Mouse (Mus musculus) CH12.LX (cell line): ENCODE data around the gene Nampt. TPM values are rescaled to one million over a fixed set of nuclear protein-coding genes. Genes with fewer than 3 reads are reported as not detected.
A peak's percentile ranks its signal among the peaks of the same experiment; 100 is the strongest.

Source experiments
- DNase-seq: peaks from one replicate; pipeline ENCODE4 v3.0.0-alpha.2; 2013; ENCODE audit errors: extremely low read depth
- H3K27ac ChIP-seq: 2 replicates; pipeline ENCODE4 v1.5.1; 2012; ENCODE audit warnings: low read depth, mild to moderate bottlenecking, control low read depth, moderate library complexity; ENCODE audit not compliant: insufficient read depth
- H3K27me3 ChIP-seq: replicated peaks from 2 replicates; pipeline ENCODE3; 2012; ENCODE audit warnings: inconsistent platforms
- H3K36me3 ChIP-seq, 2 experiments: replicated peaks in 1 of 2; 2 replicates each; pipeline versions ENCODE3 to v1.6.1; 2012; ENCODE audit warnings: inconsistent platforms in 1 of 2, low read length in 1 of 2, mild to moderate bottlenecking in 1 of 2, mixed read lengths in 1 of 2, moderate library complexity in 1 of 2; ENCODE audit not compliant: control insufficient read depth in 1 of 2, insufficient read depth in 1 of 2
- H3K4me1 ChIP-seq, 2 experiments: 2 replicates each; pipeline ENCODE4 v1.6.1; 2012; ENCODE audit warnings: inconsistent platforms in 1 of 2, moderate library complexity in 1 of 2; ENCODE audit not compliant: insufficient read depth in 2 of 2, control insufficient read depth in 1 of 2
- H3K4me2 ChIP-seq: 2 replicates; pipeline ENCODE4 v1.6.1; 2012; ENCODE audit warnings: low read depth, mild to moderate bottlenecking, control low read depth; ENCODE audit not compliant: poor library complexity, insufficient read depth, severe bottlenecking
- H3K4me3 ChIP-seq, 3 experiments: fragments of 150-350 bp in 1 of 3; sonication (generic) in 1 of 3; replicated peaks in 1 of 3; 2 replicates each; pipeline versions ENCODE3 to v1.5.1; 2011 to 2012; ENCODE audit warnings: low read depth in 2 of 3, low read length in 2 of 3, mild to moderate bottlenecking in 2 of 3, moderate library complexity in 2 of 3, control low read depth in 1 of 3, improper control_type of control experiment in 1 of 3, inconsistent platforms in 1 of 3, mixed read lengths in 1 of 3; ENCODE audit not compliant: poor library complexity in 1 of 3
- H3K79me2 ChIP-seq: replicated peaks from 2 replicates; pipeline ENCODE4 v1.6.1; 2012; ENCODE audit warnings: mild to moderate bottlenecking, moderate library complexity; ENCODE audit not compliant: control insufficient read depth, poor library complexity, insufficient read depth, severe bottlenecking; ENCODE audit errors: extremely low read depth
- H3K9ac ChIP-seq: 2 replicates; pipeline ENCODE4 v1.6.1; 2012; ENCODE audit warnings: low read depth, mild to moderate bottlenecking, control low read depth, moderate library complexity; ENCODE audit not compliant: insufficient read depth
- H3K9me3 ChIP-seq: replicated peaks from 2 replicates; pipeline ENCODE3; 2012; ENCODE audit warnings: low read length, inconsistent platforms, mixed read lengths
- CHD1 ChIP-seq: IDR thresholded peaks from 2 replicates; pipeline ENCODE4 v1.6.1; 2012; ENCODE audit warnings: low read depth, low read length, improper control_type of control experiment, inconsistent platforms
- CHD2 ChIP-seq: IDR thresholded peaks from 2 replicates; pipeline ENCODE4 v1.6.1; 2011; ENCODE audit warnings: low read length, improper control_type of control experiment
- CTCF ChIP-seq, 2 experiments: IDR thresholded peaks in 1 of 2; conservative IDR thresholded peaks in 1 of 2; 2 replicates each; pipeline ENCODE4 v1.5.1; 2011 to 2012; ENCODE audit warnings: low read depth in 2 of 2, low read length in 2 of 2, improper control_type of control experiment in 1 of 2, inconsistent platforms in 1 of 2, mild to moderate bottlenecking in 1 of 2, moderate library complexity in 1 of 2
- E2F4 ChIP-seq: IDR thresholded peaks from 2 replicates; pipeline ENCODE4 v1.6.1; 2011; ENCODE audit warnings: low read depth, low read length, improper control_type of control experiment; ENCODE audit not compliant: insufficient replicate concordance
- EP300 ChIP-seq: IDR thresholded peaks from 2 replicates; pipeline ENCODE4 v1.6.1; 2011; ENCODE audit warnings: low read length, improper control_type of control experiment
- GABPA ChIP-seq: IDR thresholded peaks from 2 replicates; pipeline ENCODE4 v1.6.1; 2012; ENCODE audit warnings: low read depth, low read length, improper control_type of control experiment, inconsistent platforms; ENCODE audit not compliant: insufficient replicate concordance
- HCFC1 ChIP-seq: IDR thresholded peaks from 2 replicates; pipeline ENCODE4 v1.6.1; 2012; ENCODE audit warnings: low read depth, mild to moderate bottlenecking, inconsistent platforms, low read length, improper control_type of control experiment
- IRF4 ChIP-seq: IDR thresholded peaks from 2 replicates; pipeline ENCODE4 v1.6.1; 2014; ENCODE audit warnings: low read depth, mild to moderate bottlenecking, inconsistent platforms, low read length, improper control_type of control experiment
- JUN ChIP-seq: IDR thresholded peaks from 2 replicates; pipeline ENCODE4 v1.6.1; 2011; ENCODE audit warnings: low read depth, mild to moderate bottlenecking, low read length, improper control_type of control experiment, moderate library complexity; ENCODE audit not compliant: insufficient read depth
- JUND ChIP-seq: conservative IDR thresholded peaks from 2 replicates; pipeline ENCODE4 v1.6.1; 2011; ENCODE audit warnings: low read depth, low read length, improper control_type of control experiment
- KAT2A ChIP-seq: IDR thresholded peaks from 2 replicates; pipeline ENCODE4 v1.6.1; 2012; ENCODE audit warnings: low read length, improper control_type of control experiment, inconsistent platforms; ENCODE audit not compliant: insufficient replicate concordance
- MAFK ChIP-seq: IDR thresholded peaks from 2 replicates; pipeline ENCODE4 v1.6.1; 2011; ENCODE audit warnings: low read length, improper control_type of control experiment; ENCODE audit not compliant: insufficient replicate concordance
- MEF2A ChIP-seq: IDR thresholded peaks from 2 replicates; pipeline ENCODE4 v1.6.1; 2014; ENCODE audit warnings: low read depth, mild to moderate bottlenecking, inconsistent platforms, low read length, improper control_type of control experiment, borderline replicate concordance
- MXI1 ChIP-seq: IDR thresholded peaks from 2 replicates; pipeline ENCODE4 v1.6.1; 2011; ENCODE audit warnings: mild to moderate bottlenecking, low read depth, low read length, improper control_type of control experiment
- MYC ChIP-seq: IDR thresholded peaks from 2 replicates; pipeline ENCODE4 v1.6.1; 2011; ENCODE audit warnings: low read depth, mild to moderate bottlenecking, improper control_type of control experiment, low read length
- NELFE ChIP-seq: IDR thresholded peaks from 2 replicates; pipeline ENCODE4 v1.6.1; 2011; ENCODE audit warnings: low read depth, low read length, improper control_type of control experiment
- NRF1 ChIP-seq: IDR thresholded peaks from 2 replicates; pipeline ENCODE4 v1.6.1; 2014; ENCODE audit warnings: low read depth, mild to moderate bottlenecking, inconsistent platforms, low read length, improper control_type of control experiment, moderate library complexity
- POLR2A ChIP-seq: IDR thresholded peaks from 2 replicates; pipeline ENCODE4 v1.6.1; 2011; ENCODE audit warnings: low read depth, mild to moderate bottlenecking, improper control_type of control experiment, low read length
- POLR2AphosphoS2 ChIP-seq: IDR thresholded peaks from 2 replicates; pipeline ENCODE4 v1.6.1; 2011; ENCODE audit warnings: low read depth, low read length, improper control_type of control experiment
- RAD21 ChIP-seq: IDR thresholded peaks from 2 replicates; pipeline ENCODE4 v1.6.1; 2011; ENCODE audit warnings: low read depth, mild to moderate bottlenecking, low read length, improper control_type of control experiment, moderate library complexity
- RCOR1 ChIP-seq: conservative IDR thresholded peaks from 2 replicates; pipeline ENCODE4 v1.6.1; 2012; ENCODE audit warnings: low read depth, mild to moderate bottlenecking, inconsistent platforms, low read length, improper control_type of control experiment
- SIN3A ChIP-seq: IDR thresholded peaks from 2 replicates; pipeline ENCODE4 v1.6.1; 2012; ENCODE audit warnings: low read length, improper control_type of control experiment, inconsistent platforms
- SMC3 ChIP-seq: IDR thresholded peaks from 2 replicates; pipeline ENCODE4 v1.6.1; 2011; ENCODE audit warnings: low read depth, low read length, improper control_type of control experiment
- TBP ChIP-seq: conservative IDR thresholded peaks from 2 replicates; pipeline ENCODE4 v1.6.1; 2011; ENCODE audit warnings: low read depth, low read length, improper control_type of control experiment
- TCF12 ChIP-seq: IDR thresholded peaks from 2 replicates; pipeline ENCODE4 v1.6.1; 2014; ENCODE audit warnings: low read depth, mild to moderate bottlenecking, inconsistent platforms, low read length, improper control_type of control experiment
- UBTF ChIP-seq: IDR thresholded peaks from 2 replicates; pipeline ENCODE4 v1.6.1; 2012; ENCODE audit warnings: low read depth, mild to moderate bottlenecking, inconsistent platforms, low read length, improper control_type of control experiment, moderate library complexity
- USF1 ChIP-seq: IDR thresholded peaks from 2 replicates; pipeline ENCODE4 v1.6.1; 2014; ENCODE audit warnings: low read depth, mild to moderate bottlenecking, inconsistent platforms, low read length, improper control_type of control experiment
- USF2 ChIP-seq: conservative IDR thresholded peaks from 2 replicates; pipeline ENCODE4 v1.6.1; 2011; ENCODE audit warnings: low read depth, low read length, improper control_type of control experiment
- ZC3H11A ChIP-seq: IDR thresholded peaks from 2 replicates; pipeline ENCODE4 v1.6.1; 2012; ENCODE audit warnings: low read depth, mild to moderate bottlenecking, inconsistent platforms, low read length, improper control_type of control experiment
- ZKSCAN1 ChIP-seq: IDR thresholded peaks from 2 replicates; pipeline ENCODE4 v1.6.1; 2012; ENCODE audit warnings: low read depth, inconsistent platforms, low read length, improper control_type of control experiment, borderline replicate concordance
- ZMIZ1 ChIP-seq: IDR thresholded peaks from 2 replicates; pipeline ENCODE4 v1.6.1; 2012; ENCODE audit warnings: low read depth, mild to moderate bottlenecking, inconsistent platforms, low read length, improper control_type of control experiment
- ZNF384 ChIP-seq: IDR thresholded peaks from 2 replicates; pipeline ENCODE4 v1.6.1; 2012; ENCODE audit warnings: low read depth, low read length, improper control_type of control experiment, inconsistent platforms
- dilution Hi-C: fragments of 300-500 bp; cut with MboI; formaldehyde crosslinking; loops from 2 replicates; pipeline ENCODE4 v1.14.3; 2020; ENCODE audit warnings: low sequenced_read_pairs; ENCODE audit not compliant: extremely low pct_unique_long_range_greater_than_20kb, extremely low pct_ligation_motif_present
- in situ Hi-C: fragments of 300-500 bp; cut with MboI; formaldehyde crosslinking; loops from 3 replicates; pipeline ENCODE4 v1.14.3; 2019; ENCODE audit warnings: low sequenced_read_pairs, low pct_ligation_motif_present, low pct_unique_long_range_greater_than_20kb, mixed read lengths
- polyA plus RNA-seq: library from polyadenylated mRNA; unstranded; fragments of >175 nt; gene quantifications from 2 replicates; pipeline ENCODE4 v1.2.1, GENCODE M21; 2012; ENCODE audit warnings: low read depth; ENCODE audit not compliant: insufficient read length
- total RNA-seq, 2 experiments: library from RNA; depleted of rRNA; stranded (reverse); fragments of 300-350 nt in 1 of 2; fragments of >200 nt in 1 of 2; gene quantifications; 2 replicates each; pipeline ENCODE4 v1.2.3; 2012 to 2014

Nampt gene
- total and polyA plus RNA-seq, 3 experiments: 50.5 to 206 (median 84.5) TPM

DNA sequence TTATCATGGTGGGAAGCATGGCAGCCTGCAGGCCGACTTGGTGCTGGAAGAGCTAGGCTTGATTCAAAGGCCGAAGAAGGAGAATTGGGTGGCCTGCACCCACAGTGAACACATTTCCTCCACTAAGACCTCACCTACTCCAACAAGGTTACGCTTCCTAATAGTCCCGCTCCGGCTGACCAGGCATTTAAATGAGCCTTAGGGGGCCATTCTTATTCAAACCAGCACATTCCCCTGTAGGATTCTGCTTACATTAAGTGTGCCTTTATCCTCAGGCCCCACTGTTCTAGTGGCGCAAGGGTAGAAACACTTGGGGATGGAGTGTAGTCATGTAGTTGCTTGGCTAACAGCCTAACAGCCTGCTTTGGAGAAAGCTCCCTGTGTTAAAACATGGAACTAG lies 5.2 kb downstream of the Nampt start:
- DNase-seq: no peak
- Histone ChIP-seq H3K79me2 (peaks cover 42% of the 10 kb centered on the region), H3K27me3 (no peaks in the 10 kb centered on the region), H3K9me3 (no peaks in the 10 kb centered on the region), H3K4me2 (no peak overlapping the region), H3K9ac (no peak overlapping the region), H3K27ac (no peak overlapping the region), H3K36me3 (peaks cover 7 to 48% of the 10 kb centered on the region in 2 experiments), H3K4me3 (no peak overlapping the region), H3K4me1 (peaks cover 6 to 75% of the 10 kb centered on the region in 2 experiments; a peak in 3 of 4 replicates)
- in situ Hi-C loops: no loop called here
- dilution Hi-C loops: no loop called here
- TF ChIP-seq E2F4 (no peak), GABPA (no peak), ZC3H11A (no peak), USF2 (no peak), SMC3 (no peak), POLR2A (no peak), MXI1 (no peak), HCFC1 (no peak), RCOR1 (no peak), CHD1 (no peak)

GRCm38 (mm10) chr12:32826971-32827370 lies 7.6 kb downstream of the Nampt start:
- H3K4me2 ChIP-seq: no peak overlapping the region
- H3K4me1 ChIP-seq: peaks cover 6 to 75% of the 10 kb centered on the region in 2 experiments; a peak in 3 of 4 replicates
- no peak overlapping the region for H3K4me3 ChIP-seq
- no peak overlapping the region for H3K27ac ChIP-seq
- H3K9ac ChIP-seq: no peak overlapping the region
- dilution Hi-C loops: no loop called here
- peaks cover 11 to 68% of the 10 kb centered on the region in 2 experiments for H3K36me3 ChIP-seq
- peaks cover 35% of the 10 kb centered on the region for H3K79me2 ChIP-seq
- peak; percentile 74 for DNase-seq
- no peaks in the 10 kb centered on the region for H3K27me3 ChIP-seq
- no peaks in the 10 kb centered on the region for H3K9me3 ChIP-seq
- in situ Hi-C loops: loop anchor here (5.0 kb wide), 1 partner anchor 190 kb away; no protein-coding TSS in a partner anchor
- no peak for TF ChIP-seq CHD2
- peak; percentile 61 for TF ChIP-seq RAD21
- peak; percentile 79 for TF ChIP-seq SMC3
- no peak for TF ChIP-seq GABPA
- TF ChIP-seq NELFE: no peak
- TF ChIP-seq JUN: no peak
- TF ChIP-seq ZMIZ1: no peak
- TF ChIP-seq EP300: no peak
- peak; percentile 31; the same call in 1 of the 2 replicates for TF ChIP-seq JUND
- TF ChIP-seq TBP: no peak
- TF ChIP-seq E2F4: no peak
- no peak for TF ChIP-seq POLR2AphosphoS2
- TF ChIP-seq CHD1: no peak
- TF ChIP-seq UBTF: no peak
- no peak for TF ChIP-seq HCFC1
- TF ChIP-seq MAFK: no peak
- TF ChIP-seq CTCF (conservative IDR thresholded peaks at IDR 0.05 in 1 of 2, IDR thresholded peaks at IDR 0.05 in 1 of 2; ENCODE audit: low read depth in 2 of 2, low read length in 2 of 2): peak; percentile 62 to 76; a peak in 3 of 4 replicates
- no peak for TF ChIP-seq KAT2A
- TF ChIP-seq MYC: peak; percentile 99
- TF ChIP-seq IRF4: no peak
- peak; percentile 87; the same call in 1 of the 2 replicates for TF ChIP-seq MXI1
- TF ChIP-seq SIN3A: no peak
- no peak for TF ChIP-seq MEF2A
- no peak for TF ChIP-seq TCF12
- no peak for TF ChIP-seq ZKSCAN1
- no peak for TF ChIP-seq NRF1
- TF ChIP-seq USF1: no peak
- 0 out of 2 replicates have a peak, but pooled peaks have one; percentile 16 for TF ChIP-seq ZC3H11A
- 0 out of 2 replicates have a peak, but pooled peaks have one; percentile 24 for TF ChIP-seq ZNF384
